Mouse (Mus musculus) ovary, adult 18-20 months (tissue): ENCODE data around the gene Dnajc27.

Source experiments
- DNase-seq: peaks from one replicate; pipeline ENCODE4 v3.0.0; 2022; ENCODE audit warnings: low spot score, mixed read lengths

Dnajc27 gene

DNA sequence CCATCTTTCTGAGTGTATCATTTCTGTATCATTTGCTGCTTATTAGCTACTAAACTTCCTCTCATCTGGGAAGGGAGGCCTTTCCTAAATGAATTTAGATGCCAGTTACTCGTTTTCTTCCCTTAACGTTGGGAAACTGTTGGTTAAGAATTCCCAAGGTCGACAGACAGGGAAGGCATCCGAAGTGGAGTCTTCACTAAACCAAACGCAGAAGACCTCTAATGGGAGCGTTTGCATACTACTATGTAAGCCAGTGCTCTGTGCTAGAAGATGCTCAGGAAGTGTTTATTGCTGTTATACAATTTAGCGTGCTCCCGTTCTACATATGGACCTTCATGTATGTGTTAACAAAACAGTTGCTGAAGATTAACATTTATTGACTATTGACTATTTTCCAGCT, 1.1 kb downstream of the Dnajc27 start:
- DNase-seq = no peak

GRCm38 (mm10) chr12:4107383-4107782, 25.0 kb downstream of the Dnajc27 start:
- peak; percentile 49 for DNase-seq

DNA sequence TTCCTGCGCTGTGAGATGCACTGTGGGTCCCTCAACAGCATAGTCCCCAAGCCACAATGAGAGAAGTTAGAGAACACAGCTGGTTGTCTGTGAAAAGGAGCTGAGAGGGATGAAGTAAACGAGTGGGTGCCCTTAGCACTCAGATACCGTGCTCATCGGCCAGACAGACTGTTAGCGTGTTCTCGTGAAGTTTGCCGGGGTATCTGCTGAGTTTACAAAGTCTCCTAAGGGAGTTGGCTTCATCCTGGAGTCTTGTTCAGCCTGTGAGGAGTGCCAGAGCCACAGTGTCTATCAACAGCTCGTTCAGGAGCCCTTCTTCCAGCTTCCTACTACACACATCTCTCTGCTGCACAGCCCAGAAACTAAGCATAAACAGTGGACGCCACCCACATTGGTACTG, 33.7 kb downstream of the Dnajc27 start:
- DNase-seq = no peak

DNA sequence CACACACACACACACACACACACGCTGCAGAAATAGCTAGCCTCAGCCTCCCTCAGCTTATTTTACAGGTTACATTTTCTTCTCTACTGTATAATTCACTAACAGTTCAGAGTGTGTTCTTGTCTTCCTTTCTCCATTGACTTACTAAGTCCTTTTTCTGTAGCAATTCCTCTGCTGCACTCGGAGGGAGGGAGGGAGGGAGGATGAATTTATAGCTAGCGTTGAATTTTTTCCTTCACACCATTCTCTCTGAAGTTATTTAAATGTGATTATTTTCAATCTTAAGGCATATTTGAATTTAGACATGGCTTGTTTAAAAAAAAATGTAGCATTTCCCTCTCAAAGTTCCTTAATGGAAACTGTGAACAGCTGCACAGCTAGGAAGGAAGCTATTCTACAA, 34.8 kb downstream of the Dnajc27 start:
- no peak for DNase-seq

- DNase-seq = no peak
These were observed 35.2 kb downstream of the Dnajc27 start for GRCm38 (mm10) chr12:4117579-4117978.

DNA sequence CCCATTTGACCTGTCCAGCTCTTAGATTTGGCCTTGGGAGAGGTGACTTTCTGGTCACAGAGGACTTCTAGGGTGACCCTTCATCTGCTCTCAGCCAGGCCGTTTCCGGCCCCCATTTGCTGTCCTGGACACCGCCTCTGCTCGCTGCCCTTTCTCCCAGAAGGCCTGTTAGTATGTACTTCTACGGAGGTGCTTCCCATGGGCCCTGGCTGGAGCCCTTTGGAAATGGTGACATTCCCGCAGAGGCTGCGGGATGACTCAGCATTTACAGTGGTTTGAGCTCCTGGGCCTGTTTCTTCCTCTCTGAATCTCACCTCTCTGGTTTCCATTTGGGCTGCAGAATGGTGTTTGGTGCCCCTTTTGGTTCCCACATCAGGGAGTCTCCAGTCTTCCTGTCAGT, 45.0 kb downstream of the Dnajc27 start:
- no peak for DNase-seq

DNA sequence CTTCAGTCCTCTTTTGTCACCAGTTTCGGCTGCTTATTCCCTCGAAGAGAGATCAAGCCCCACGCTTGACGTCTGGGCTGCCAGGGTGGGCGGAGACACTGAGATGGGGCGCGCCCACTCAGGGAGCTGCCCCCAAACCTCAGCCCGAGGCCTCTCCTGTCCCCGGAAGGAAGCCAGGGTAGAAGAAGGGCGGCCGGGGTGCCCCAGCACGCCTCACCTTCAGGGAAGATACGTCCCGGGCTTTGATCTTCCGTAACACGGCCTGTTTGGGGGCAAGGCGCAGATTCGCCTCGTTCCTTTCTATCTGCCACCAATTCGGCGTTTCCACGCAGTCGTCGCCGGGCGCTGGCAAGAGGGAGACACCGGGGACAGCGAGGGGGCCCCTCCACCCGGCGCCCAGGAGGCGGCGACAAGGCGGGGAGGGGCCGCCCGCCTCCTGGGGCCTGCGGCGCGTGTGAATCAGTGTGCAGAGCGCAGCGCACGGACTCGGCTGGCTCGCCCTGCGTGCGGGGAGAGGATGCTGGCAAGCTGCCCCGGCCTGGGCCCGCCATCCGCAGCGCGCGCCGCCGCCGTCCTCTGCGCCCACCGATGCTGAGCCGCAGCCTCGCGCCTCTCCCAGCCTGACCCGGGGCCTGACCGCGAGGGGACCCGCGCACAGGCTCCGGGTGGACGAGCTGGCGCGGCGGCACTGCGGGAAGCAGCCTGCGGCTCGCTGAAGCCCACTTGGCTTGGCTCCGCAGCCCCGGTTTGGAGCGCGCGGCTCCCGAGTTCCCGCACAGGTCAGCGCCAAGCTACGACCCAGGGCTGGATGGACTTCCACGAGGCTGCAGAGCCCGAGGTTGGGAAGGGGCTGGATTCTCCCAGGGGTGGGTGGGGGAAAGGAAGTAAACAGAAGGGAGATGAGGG, 50.8 kb downstream of the Dnajc27 start, which contains the start of gene Adcy3:
Adcy3 (plus strand) TSS at position 163 of the 906 bp plus-strand sequence.
- DNase-seq = peak; percentile 36

GRCm38 (mm10) chr12:4133847-4134212, 51.4 kb downstream of the Dnajc27 start:
- no peak for DNase-seq

- DNase-seq = no peak
These were observed 60.8 kb downstream of the Dnajc27 start for GRCm38 (mm10) chr12:4143179-4143578.

GRCm38 (mm10) chr12:4150936-4151335, 68.6 kb downstream of the Dnajc27 start:
- DNase-seq = no peak

GRCm38 (mm10) chr12:4151969-4152368, 69.6 kb downstream of the Dnajc27 start:
- no peak for DNase-seq

DNA sequence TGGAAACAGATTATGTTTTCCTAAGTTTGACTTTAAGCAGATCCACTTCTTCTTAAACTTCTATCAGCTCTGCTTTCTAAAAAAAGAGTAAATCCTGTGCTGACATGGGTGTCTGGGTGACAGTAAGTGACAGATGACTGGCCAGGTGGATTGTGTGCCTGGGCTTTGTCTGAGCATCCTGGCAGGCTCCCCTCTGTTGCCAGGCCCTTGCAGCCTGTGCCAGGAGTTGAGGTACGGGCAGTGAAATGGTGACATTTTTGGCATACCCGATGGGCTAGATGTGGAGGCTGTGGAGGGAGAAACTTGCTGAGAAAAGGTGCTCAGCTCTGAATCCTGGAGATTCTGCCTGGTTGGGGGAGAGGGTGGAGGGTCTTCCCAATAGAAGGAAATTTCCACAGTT, 75.1 kb downstream of the Dnajc27 start:
- DNase-seq = no peak

- no peak for DNase-seq
These were observed 75.8 kb downstream of the Dnajc27 start for GRCm38 (mm10) chr12:4158179-4158578.

DNA sequence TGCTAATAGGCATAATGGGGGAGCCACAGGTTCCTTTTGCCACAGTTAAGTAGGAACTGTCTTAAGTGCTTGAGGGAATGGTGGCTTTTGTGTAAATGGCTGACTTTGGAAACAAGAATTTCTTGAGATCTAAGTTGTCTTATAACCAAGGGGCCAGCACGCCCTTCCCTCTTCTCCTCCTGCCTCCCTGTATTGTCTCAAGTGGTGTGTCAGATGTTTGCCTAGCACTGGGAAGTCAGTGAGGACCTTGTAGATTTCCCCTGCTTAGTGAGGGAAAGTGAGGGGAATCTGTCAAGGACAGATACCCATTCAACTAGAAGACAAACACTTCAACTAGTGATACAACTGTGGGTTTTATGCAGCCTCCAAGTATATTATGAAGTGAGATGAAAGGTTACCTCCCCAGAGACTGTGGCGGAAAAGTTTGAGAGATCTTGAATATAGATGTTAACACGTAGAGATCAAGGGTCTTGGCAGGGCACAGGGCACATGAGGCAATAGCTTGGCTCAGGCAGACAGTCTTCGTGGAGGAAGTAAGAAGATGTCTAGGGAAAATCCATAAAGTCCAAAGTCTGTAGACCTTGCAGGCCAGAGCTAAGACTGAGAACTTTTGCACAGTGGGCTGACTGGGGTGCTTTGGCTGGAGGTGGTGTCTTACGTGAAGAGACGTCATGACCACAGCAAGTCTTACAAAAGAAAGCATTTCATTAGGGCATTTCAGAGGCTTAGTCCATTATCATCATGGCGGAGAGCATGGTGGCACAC, 76.7 kb downstream of the Dnajc27 start:
- DNase-seq = no peak
